Mouse (Mus musculus): ENCODE measurements at regions not wholly inside any gene's neighbourhood (a gene's known extent, or its start where the extent isn't known, plus 50 kb on each side); places are given as distances from the start of the nearest gene placed in this dataset.
"Not testable (repeated sequence)": the region's sequence is repeated elsewhere in the genome, so short reads cannot be mapped to it uniquely, and the experiment has no call there.

DNA sequence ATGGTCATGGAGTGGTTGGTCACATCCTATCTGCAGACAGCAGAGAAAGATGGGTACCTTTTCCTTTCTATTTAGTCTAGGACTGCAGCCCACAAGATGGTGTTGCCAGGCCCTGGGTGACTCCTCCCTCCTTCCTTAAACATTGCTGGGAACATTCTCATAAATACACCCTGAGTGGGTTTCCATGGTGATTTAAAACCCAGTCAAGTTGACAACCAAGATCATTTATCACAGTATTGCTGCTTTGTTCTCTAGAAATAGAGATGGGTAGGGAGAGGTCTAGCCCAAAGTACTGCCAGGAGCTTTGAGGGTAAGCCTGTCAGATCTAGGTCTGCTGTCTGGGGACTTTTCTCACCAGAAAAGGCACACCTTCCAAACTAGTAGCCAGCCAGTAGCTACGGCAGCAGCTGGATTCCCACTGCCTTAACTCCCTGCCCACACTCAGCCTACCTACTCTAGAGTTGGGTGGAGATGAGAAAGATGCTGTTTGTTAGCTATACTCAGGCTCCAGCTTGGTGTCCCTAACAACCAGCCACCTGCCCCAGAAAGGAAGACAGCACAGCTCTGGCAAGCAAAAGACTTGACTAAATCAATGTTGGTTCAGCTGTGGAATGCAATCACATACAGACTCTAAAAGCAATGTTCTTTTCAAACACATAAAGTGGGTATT, 470.4 kb upstream of the Ercc4 start:
- TF ChIP-seq TCF12 (IDR thresholded peaks at IDR 0.05; ENCODE audit: insufficient read depth, poor library complexity, severe bottlenecking), result no peak
- TF ChIP-seq MYOD1 (IDR thresholded peaks at IDR 0.05; ENCODE audit: control insufficient read depth in 1 of 3, insufficient read length in 2 of 3, low read depth in 2 of 3), result no peak
- TF ChIP-seq SRF (IDR thresholded peaks at IDR 0.05; ENCODE audit: control insufficient read depth, insufficient read length, low read depth), result no peak
- Histone ChIP-seq H3K36me3 (ENCODE audit: control insufficient read depth, insufficient read depth) (no peaks in the 10 kb centered on the region), H3K79me2 (ENCODE audit: control insufficient read depth, insufficient read depth) (no peaks in the 10 kb centered on the region), H3K4me3 (no peak overlapping the region), H3K4me2 (ENCODE audit: low read depth) (no peak overlapping the region), H3ac (ENCODE audit: control insufficient read depth, insufficient read length) (no peak overlapping the region), H3K27me3 (ENCODE audit: control insufficient read depth, insufficient read depth, insufficient read length) (no peaks in the 10 kb centered on the region)

DNA sequence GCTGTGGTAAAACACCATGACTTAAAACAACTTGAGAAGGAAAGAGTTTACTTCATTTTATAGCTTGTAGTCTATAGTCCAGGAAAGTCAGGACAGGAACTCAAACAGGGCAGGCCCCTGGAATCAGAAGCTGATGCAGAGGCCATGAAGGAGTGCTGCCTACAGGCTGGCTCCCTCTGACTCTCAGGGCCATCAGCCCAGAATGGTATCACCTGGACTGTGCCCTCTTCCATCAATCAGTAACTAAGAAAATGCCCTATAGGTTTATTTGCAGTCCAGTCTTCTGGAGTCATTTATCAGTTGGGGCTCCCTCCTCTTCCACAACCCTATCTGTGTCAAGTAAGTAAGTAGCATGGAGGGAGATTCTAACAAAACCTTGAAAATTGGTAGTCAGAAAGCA, 466.4 kb upstream of the Ercc4 start:
- Histone ChIP-seq H3K4me2 (ENCODE audit: low read depth) (no peak overlapping the region), H3K27me3 (ENCODE audit: control insufficient read depth, insufficient read depth, insufficient read length) (no peaks in the 10 kb centered on the region), H3K4me3 (no peak overlapping the region), H3ac (ENCODE audit: control insufficient read depth, insufficient read length) (no peak overlapping the region), H3K79me2 (ENCODE audit: control insufficient read depth, insufficient read depth) (no peaks in the 10 kb centered on the region), H3K36me3 (ENCODE audit: control insufficient read depth, insufficient read depth) (no peaks in the 10 kb centered on the region)
- TF ChIP-seq E2F4 (IDR thresholded peaks at IDR 0.05; ENCODE audit: insufficient read depth) (no peak), MAX (IDR thresholded peaks at IDR 0.05; ENCODE audit: low read depth) (no peak), CEBPB (IDR thresholded peaks at IDR 0.05; ENCODE audit: insufficient read depth, poor library complexity, severe bottlenecking) (no peak), TCF3 (IDR thresholded peaks at IDR 0.05; ENCODE audit: insufficient read length, low read depth) (no peak), REST (IDR thresholded peaks at IDR 0.05; ENCODE audit: insufficient read depth, insufficient read length) (no peak), MYOG (IDR thresholded peaks at IDR 0.05; ENCODE audit: control insufficient read depth in 1 of 3, insufficient read depth in 1 of 3, insufficient read length in 2 of 3, low read depth in 2 of 3) (no peak), POLR2AphosphoS2 (IDR thresholded peaks at IDR 0.05; ENCODE audit: insufficient read length, low read depth) (no peak), USF1 (IDR thresholded peaks at IDR 0.05; ENCODE audit: low read depth) (no peak), SRF (IDR thresholded peaks at IDR 0.05; ENCODE audit: control insufficient read depth, insufficient read length, low read depth) (no peak), POLR2A (IDR thresholded peaks at IDR 0.05; ENCODE audit: insufficient read length, low read depth) (no peak), MYOD1 (IDR thresholded peaks at IDR 0.05; ENCODE audit: control insufficient read depth in 1 of 3, insufficient read length in 2 of 3, low read depth in 2 of 3) (no peak), TCF12 (IDR thresholded peaks at IDR 0.05; ENCODE audit: insufficient read depth, poor library complexity, severe bottlenecking) (no peak)

DNA sequence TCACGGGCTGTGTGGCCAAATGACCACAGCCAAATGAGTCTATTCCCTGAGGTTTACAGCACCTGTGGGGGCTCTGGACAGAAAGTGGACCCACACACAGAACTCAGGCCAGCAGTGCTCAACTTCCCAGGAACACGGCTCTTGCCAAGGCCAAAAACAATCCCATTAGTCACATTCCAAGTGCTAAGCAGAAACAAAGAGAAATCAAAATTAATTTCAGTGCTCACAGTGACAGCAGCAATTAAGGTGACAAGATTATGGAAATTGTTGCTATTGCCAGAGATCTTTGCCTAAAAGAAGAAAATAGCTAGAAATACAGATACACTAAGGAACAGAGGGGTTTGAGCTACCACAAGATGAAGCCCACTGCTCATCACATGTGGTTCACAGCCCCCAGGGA, 464.9 kb upstream of the Ercc4 start:
- TF ChIP-seq SRF (IDR thresholded peaks at IDR 0.05; ENCODE audit: control insufficient read depth, insufficient read length, low read depth), result no peak
- no peak for TF ChIP-seq TCF3 (IDR thresholded peaks at IDR 0.05; ENCODE audit: insufficient read length, low read depth)
- TF ChIP-seq POLR2A (IDR thresholded peaks at IDR 0.05; ENCODE audit: insufficient read length, low read depth), result no peak
- no peak for TF ChIP-seq REST (IDR thresholded peaks at IDR 0.05; ENCODE audit: insufficient read depth, insufficient read length)
- Histone ChIP-seq H3K79me2 (ENCODE audit: control insufficient read depth, insufficient read depth) (no peaks in the 10 kb centered on the region), H3ac (ENCODE audit: control insufficient read depth, insufficient read length) (no peak overlapping the region), H3K36me3 (ENCODE audit: control insufficient read depth, insufficient read depth) (no peaks in the 10 kb centered on the region), H3K4me2 (ENCODE audit: low read depth) (no peak overlapping the region), H3K27me3 (ENCODE audit: control insufficient read depth, insufficient read depth, insufficient read length) (no peaks in the 10 kb centered on the region), H3K4me3 (no peak overlapping the region)

DNA sequence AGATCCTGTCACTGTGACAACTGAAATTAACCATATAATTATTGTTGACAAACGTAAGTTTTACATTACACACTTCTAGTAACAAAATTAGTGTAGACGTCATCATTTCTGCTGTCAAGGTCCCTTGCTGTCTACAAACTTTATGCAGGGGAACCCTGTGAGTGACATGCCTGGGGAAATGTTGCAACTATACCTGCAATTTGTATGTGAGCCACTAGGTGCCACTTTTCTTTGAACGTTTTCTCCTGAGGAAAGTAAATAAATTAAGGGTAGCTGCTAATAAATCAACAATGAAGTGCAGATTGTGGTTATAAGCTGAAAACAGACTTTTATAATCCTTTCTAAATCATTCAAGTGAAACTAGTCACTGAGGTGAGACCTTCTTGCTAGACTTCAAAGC, 457.3 kb upstream of the Ercc4 start:
- H3K27me3 ChIP-seq (ENCODE audit: control insufficient read depth, insufficient read depth, insufficient read length), result no peaks in the 10 kb centered on the region
- TF ChIP-seq E2F4 (IDR thresholded peaks at IDR 0.05; ENCODE audit: insufficient read depth) (no peak), MYOD1 (IDR thresholded peaks at IDR 0.05; ENCODE audit: control insufficient read depth in 1 of 3, insufficient read length in 2 of 3, low read depth in 2 of 3) (no peak), USF1 (IDR thresholded peaks at IDR 0.05; ENCODE audit: low read depth) (no peak), REST (IDR thresholded peaks at IDR 0.05; ENCODE audit: insufficient read depth, insufficient read length) (no peak), CEBPB (IDR thresholded peaks at IDR 0.05; ENCODE audit: insufficient read depth, poor library complexity, severe bottlenecking) (no peak), POLR2AphosphoS2 (IDR thresholded peaks at IDR 0.05; ENCODE audit: insufficient read length, low read depth) (no peak), TCF12 (IDR thresholded peaks at IDR 0.05; ENCODE audit: insufficient read depth, poor library complexity, severe bottlenecking) (no peak), MAX (IDR thresholded peaks at IDR 0.05; ENCODE audit: low read depth) (no peak), TCF3 (IDR thresholded peaks at IDR 0.05; ENCODE audit: insufficient read length, low read depth) (no peak), POLR2A (IDR thresholded peaks at IDR 0.05; ENCODE audit: insufficient read length, low read depth) (no peak), MYOG (IDR thresholded peaks at IDR 0.05; ENCODE audit: control insufficient read depth in 1 of 3, insufficient read depth in 1 of 3, insufficient read length in 2 of 3, low read depth in 2 of 3) (no peak), SRF (IDR thresholded peaks at IDR 0.05; ENCODE audit: control insufficient read depth, insufficient read length, low read depth) (no peak)
- no peak overlapping the region for H3ac ChIP-seq (ENCODE audit: control insufficient read depth, insufficient read length)
- H3K79me2 ChIP-seq (ENCODE audit: control insufficient read depth, insufficient read depth), result no peaks in the 10 kb centered on the region
- H3K4me2 ChIP-seq (ENCODE audit: low read depth), result no peak overlapping the region
- H3K4me3 ChIP-seq, result no peak overlapping the region
- no peaks in the 10 kb centered on the region for H3K36me3 ChIP-seq (ENCODE audit: control insufficient read depth, insufficient read depth)

DNA sequence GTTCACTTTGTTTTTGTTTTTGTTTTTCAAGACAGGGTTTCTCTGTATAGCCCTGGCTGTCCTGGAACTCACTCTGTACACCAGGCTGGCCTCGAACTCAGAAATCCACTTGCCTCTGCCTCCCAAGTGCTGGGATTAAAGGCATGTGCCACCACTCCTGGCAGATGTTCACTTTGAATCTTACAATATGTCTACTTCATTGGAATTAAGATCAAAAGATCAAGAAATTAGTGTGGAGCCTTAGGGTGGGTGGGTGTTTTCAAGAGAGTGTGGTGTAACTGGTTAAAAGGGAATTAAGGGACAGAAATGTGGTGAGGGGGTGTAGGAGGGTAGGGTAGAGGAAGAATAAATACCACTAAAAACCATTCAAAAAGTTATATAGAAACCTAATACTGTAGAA, 435.8 kb upstream of the Ercc4 start:
- H3ac ChIP-seq (ENCODE audit: control insufficient read depth, insufficient read length), result not testable (repeated sequence)

More for the DNA sequence above, 435.8 kb upstream of the Ercc4 start:
- not testable (repeated sequence) for H3K4me2 ChIP-seq (ENCODE audit: low read depth); H3K4me3 ChIP-seq; H3K79me2 ChIP-seq (ENCODE audit: control insufficient read depth, insufficient read depth); H3K27me3 ChIP-seq (ENCODE audit: control insufficient read depth, insufficient read depth, insufficient read length); H3K36me3 ChIP-seq (ENCODE audit: control insufficient read depth, insufficient read depth)

All from myocyte (in vitro differentiated cells).